Mouse (Mus musculus): ENCODE data around the gene Best3. TPM values are rescaled to one million over a fixed set of nuclear protein-coding genes. Genes with fewer than 3 reads are reported as not detected.

The Best3 gene
- polyA plus RNA-seq, 1 experiment from 2014 or later = 0.23 TPM

- no peak overlapping the region for H3K4me2 ChIP-seq (ENCODE audit: low read depth, severe bottlenecking)
- no peak overlapping the region for H3K27ac ChIP-seq (replicated peaks; ENCODE audit: low read depth, low read length)
- no peaks in the 10 kb centered on the region for H3K27me3 ChIP-seq (ENCODE audit: control insufficient read depth, insufficient read depth, low read length)
- no peak overlapping the region for H3K9ac ChIP-seq (ENCODE audit: low read length)
- no peak for DNase-seq (ENCODE audit: low spot score)
- no peaks in the 10 kb centered on the region for H3K36me3 ChIP-seq (ENCODE audit: control insufficient read depth, insufficient read depth, low read length)
- no peaks in the 10 kb centered on the region for H3K9me3 ChIP-seq (ENCODE audit: control insufficient read depth, low read length)
- no peak overlapping the region for H3K4me3 ChIP-seq (ENCODE audit: low read depth, low read length)
- 68% methylated on average over 4 of the region's 4 CpGs for WGBS
- H3K4me1 ChIP-seq (ENCODE audit: control insufficient read depth, insufficient read depth, low read length) = peaks cover 5% of the 10 kb centered on the region; the same call in 1 of the 2 replicates
- no peak for ATAC-seq (ENCODE audit: insufficient number of reproducible peaks, low FRiP score, low TSS enrichment, low read depth)
These were observed 3.6 kb upstream of the Best3 start for GRCm38 (mm10) chr10:116982526-116982925.

- DNase-seq (ENCODE audit: low spot score) (no peak), ATAC-seq (ENCODE audit: insufficient number of reproducible peaks, low FRiP score, low TSS enrichment, low read depth) (no peak)
- H3K4me3 ChIP-seq (ENCODE audit: low read depth, low read length) = no peak overlapping the region
- peaks cover 5% of the 10 kb centered on the region; the same call in 1 of the 2 replicates for H3K4me1 ChIP-seq (ENCODE audit: control insufficient read depth, insufficient read depth, low read length)
- H3K27me3 ChIP-seq (ENCODE audit: control insufficient read depth, insufficient read depth, low read length) = no peaks in the 10 kb centered on the region
- WGBS = 67% methylated on average over 12 of the region's 12 CpGs
- H3K9ac ChIP-seq (ENCODE audit: low read length) = no peak overlapping the region
- H3K4me2 ChIP-seq (ENCODE audit: low read depth, severe bottlenecking) = no peak overlapping the region
- no peaks in the 10 kb centered on the region for H3K9me3 ChIP-seq (ENCODE audit: control insufficient read depth, low read length)
- H3K36me3 ChIP-seq (ENCODE audit: control insufficient read depth, insufficient read depth, low read length) = no peaks in the 10 kb centered on the region
- no peak overlapping the region for H3K27ac ChIP-seq (replicated peaks; ENCODE audit: low read depth, low read length)
These were observed 1.3 kb upstream of the Best3 start for GRCm38 (mm10) chr10:116984836-116985235.

- Histone ChIP-seq H3K9ac (ENCODE audit: low read length) (no peak overlapping the region), H3K27me3 (ENCODE audit: control insufficient read depth, insufficient read depth, low read length) (no peaks in the 10 kb centered on the region), H3K4me3 (ENCODE audit: low read depth, low read length) (no peak overlapping the region), H3K4me1 (ENCODE audit: control insufficient read depth, insufficient read depth, low read length) (no peaks in the 10 kb centered on the region), H3K4me2 (ENCODE audit: low read depth, severe bottlenecking) (no peak overlapping the region), H3K27ac (replicated peaks; ENCODE audit: low read depth, low read length) (no peak overlapping the region), H3K9me3 (ENCODE audit: control insufficient read depth, low read length) (no peaks in the 10 kb centered on the region), H3K36me3 (ENCODE audit: control insufficient read depth, insufficient read depth, low read length) (no peaks in the 10 kb centered on the region)
- DNase-seq (ENCODE audit: low spot score) (no peak), ATAC-seq (ENCODE audit: insufficient number of reproducible peaks, low FRiP score, low TSS enrichment, low read depth) (no peak)
- WGBS = 92% methylated on average over 8 of the region's 8 CpGs
These were observed 7.9 kb downstream of the Best3 start for GRCm38 (mm10) chr10:116993971-116994370.

- no peak for ATAC-seq (ENCODE audit: insufficient number of reproducible peaks, low FRiP score, low TSS enrichment, low read depth)
- no peak overlapping the region for H3K9ac ChIP-seq (ENCODE audit: low read length)
- H3K9me3 ChIP-seq (ENCODE audit: control insufficient read depth, low read length) = no peaks in the 10 kb centered on the region
- H3K27ac ChIP-seq (replicated peaks; ENCODE audit: low read depth, low read length) = no peak overlapping the region
- no peaks in the 10 kb centered on the region for H3K36me3 ChIP-seq (ENCODE audit: control insufficient read depth, insufficient read depth, low read length)
- H3K27me3 ChIP-seq (ENCODE audit: control insufficient read depth, insufficient read depth, low read length) = no peaks in the 10 kb centered on the region
- no peak overlapping the region for H3K4me2 ChIP-seq (ENCODE audit: low read depth, severe bottlenecking)
- DNase-seq (ENCODE audit: low spot score) = no peak
- 85% methylated on average over 5 of the region's 5 CpGs for WGBS
- H3K4me1 ChIP-seq (ENCODE audit: control insufficient read depth, insufficient read depth, low read length) = no peaks in the 10 kb centered on the region
- H3K4me3 ChIP-seq (ENCODE audit: low read depth, low read length) = no peak overlapping the region
These were observed 9.0 kb downstream of the Best3 start for GRCm38 (mm10) chr10:116995162-116995561.

- no peak for DNase-seq (ENCODE audit: low spot score)
- WGBS = 75% methylated on average over 6 of the region's 6 CpGs
- H3K4me1 ChIP-seq (ENCODE audit: control insufficient read depth, insufficient read depth, low read length) = no peaks in the 10 kb centered on the region
These were observed 9.6 kb downstream of the Best3 start for GRCm38 (mm10) chr10:116995584-116996235.

GRCm38 (mm10) chr10:116996236-116996600 lies 10.1 kb downstream of the Best3 start:
- H3K27ac ChIP-seq (replicated peaks; ENCODE audit: low read depth, low read length) = no peak overlapping the region
- H3K9me3 ChIP-seq (ENCODE audit: control insufficient read depth, low read length) = no peaks in the 10 kb centered on the region
- no peak overlapping the region for H3K9ac ChIP-seq (ENCODE audit: low read length)
- H3K4me2 ChIP-seq (ENCODE audit: low read depth, severe bottlenecking) = no peak overlapping the region
- no peak for DNase-seq (ENCODE audit: low spot score)
- H3K27me3 ChIP-seq (ENCODE audit: control insufficient read depth, insufficient read depth, low read length) = no peaks in the 10 kb centered on the region
- no peak for ATAC-seq (ENCODE audit: insufficient number of reproducible peaks, low FRiP score, low TSS enrichment, low read depth)
- H3K4me3 ChIP-seq (ENCODE audit: low read depth, low read length) = no peak overlapping the region
- WGBS = 73% methylated on average over 6 of the region's 6 CpGs
- H3K36me3 ChIP-seq (ENCODE audit: control insufficient read depth, insufficient read depth, low read length) = no peaks in the 10 kb centered on the region
- H3K4me1 ChIP-seq (ENCODE audit: control insufficient read depth, insufficient read depth, low read length) = no peaks in the 10 kb centered on the region

More at GRCm38 (mm10) chr10:116995584-116996235, 9.6 kb downstream of the Best3 start:
- Histone ChIP-seq H3K27ac (replicated peaks; ENCODE audit: low read depth, low read length) (no peak overlapping the region), H3K4me2 (ENCODE audit: low read depth, severe bottlenecking) (no peak overlapping the region), H3K4me3 (ENCODE audit: low read depth, low read length) (no peak overlapping the region), H3K9me3 (ENCODE audit: control insufficient read depth, low read length) (no peaks in the 10 kb centered on the region), H3K36me3 (ENCODE audit: control insufficient read depth, insufficient read depth, low read length) (no peaks in the 10 kb centered on the region), H3K27me3 (ENCODE audit: control insufficient read depth, insufficient read depth, low read length) (no peaks in the 10 kb centered on the region), H3K9ac (ENCODE audit: low read length) (no peak overlapping the region)
- ATAC-seq (ENCODE audit: insufficient number of reproducible peaks, low FRiP score, low TSS enrichment, low read depth) = no peak

- H3K4me1 ChIP-seq (ENCODE audit: control insufficient read depth, insufficient read depth, low read length) = no peaks in the 10 kb centered on the region
- no peaks in the 10 kb centered on the region for H3K27me3 ChIP-seq (ENCODE audit: control insufficient read depth, insufficient read depth, low read length)
- no peak for DNase-seq (ENCODE audit: low spot score)
- no peak overlapping the region for H3K4me3 ChIP-seq (ENCODE audit: low read depth, low read length)
- H3K27ac ChIP-seq (replicated peaks; ENCODE audit: low read depth, low read length) = no peak overlapping the region
- H3K9me3 ChIP-seq (ENCODE audit: control insufficient read depth, low read length) = no peaks in the 10 kb centered on the region
- no peak for ATAC-seq (ENCODE audit: insufficient number of reproducible peaks, low FRiP score, low TSS enrichment, low read depth)
- no peaks in the 10 kb centered on the region for H3K36me3 ChIP-seq (ENCODE audit: control insufficient read depth, insufficient read depth, low read length)
- 88% methylated on average over 17 of the region's 17 CpGs for WGBS
- H3K9ac ChIP-seq (ENCODE audit: low read length) = no peak overlapping the region
- no peak overlapping the region for H3K4me2 ChIP-seq (ENCODE audit: low read depth, severe bottlenecking)
These were observed 12.8 kb downstream of the Best3 start for GRCm38 (mm10) chr10:116998716-116999455.

- 78% methylated on average over 12 of the region's 12 CpGs for WGBS
- Histone ChIP-seq H3K9ac (ENCODE audit: low read length) (no peak overlapping the region), H3K27ac (replicated peaks; ENCODE audit: low read depth, low read length) (no peak overlapping the region), H3K4me3 (ENCODE audit: low read depth, low read length) (no peak overlapping the region), H3K9me3 (ENCODE audit: control insufficient read depth, low read length) (no peaks in the 10 kb centered on the region), H3K36me3 (ENCODE audit: control insufficient read depth, insufficient read depth, low read length) (no peaks in the 10 kb centered on the region), H3K4me1 (ENCODE audit: control insufficient read depth, insufficient read depth, low read length) (peaks cover 4% of the 10 kb centered on the region; the same call in 1 of the 2 replicates), H3K4me2 (ENCODE audit: low read depth, severe bottlenecking) (no peak overlapping the region), H3K27me3 (ENCODE audit: control insufficient read depth, insufficient read depth, low read length) (no peaks in the 10 kb centered on the region)
- DNase-seq (ENCODE audit: low spot score) (no peak), ATAC-seq (ENCODE audit: insufficient number of reproducible peaks, low FRiP score, low TSS enrichment, low read depth) (no peak)
These were observed 14.9 kb downstream of the Best3 start for GRCm38 (mm10) chr10:117000975-117001374.

All from limb, embryonic 11.5 days (tissue).